Mouse (Mus musculus) intestine, embryonic 14.5 days (tissue): ENCODE data around the gene Spock1. TPM values are rescaled to one million over a fixed set of nuclear protein-coding genes. Genes with fewer than 3 reads are reported as not detected.
A peak's percentile ranks its signal among the peaks of the same experiment; 100 is the strongest.

Source experiments
- ATAC-seq: fragments of 200-750 bp; cut with Nextera tagmentation; replicated peaks from 2 replicates; pipeline ENCODE4 v1.8.0; 2017; ENCODE audit warnings: low read depth, moderate number of reproducible peaks, moderate TSS enrichment, moderate library complexity; ENCODE audit not compliant: low FRiP score, low TSS enrichment
- DNase-seq: peaks from one replicate; pipeline ENCODE4 v3.0.0-alpha.2; 2018; ENCODE audit warnings: low spot score
- H3K27ac ChIP-seq: fragments of 300-500 bp; sonication (generic); 2 replicates; pipeline ENCODE4 v1.5.1; 2014; ENCODE audit warnings: low read depth, mild to moderate bottlenecking, control low read depth
- H3K27me3 ChIP-seq: fragments of 300-500 bp; sonication (generic); replicated peaks from 2 replicates; pipeline ENCODE4 v1.6.1; 2014; ENCODE audit warnings: low read length, control low read depth; ENCODE audit not compliant: control insufficient read depth, insufficient read depth
- H3K36me3 ChIP-seq: fragments of 300-500 bp; sonication (generic); 2 replicates; pipeline ENCODE4 v1.6.1; 2014; ENCODE audit warnings: low read length, control low read depth; ENCODE audit not compliant: control insufficient read depth, insufficient read depth
- H3K4me1 ChIP-seq: fragments of 300-500 bp; sonication (generic); replicated peaks from 2 replicates; pipeline ENCODE4 v1.6.1; 2014; ENCODE audit warnings: low read length, control low read depth, mixed read lengths; ENCODE audit not compliant: control insufficient read depth, insufficient read depth
- H3K4me2 ChIP-seq: fragments of 300-500 bp; sonication (generic); 2 replicates; pipeline ENCODE4 v1.6.1; 2014; ENCODE audit warnings: low read length
- H3K4me3 ChIP-seq: fragments of 300-500 bp; sonication (generic); 2 replicates; pipeline ENCODE4 v1.5.1; 2014; ENCODE audit warnings: low read depth, low read length, control low read depth, mixed read lengths
- H3K9ac ChIP-seq: fragments of 300-500 bp; sonication (generic); 2 replicates; pipeline ENCODE4 v1.6.1; 2014; ENCODE audit warnings: mild to moderate bottlenecking, low read length
- H3K9me3 ChIP-seq: fragments of 300-500 bp; sonication (generic); 2 replicates; pipeline ENCODE4 v1.6.1; 2016; ENCODE audit warnings: low read length, control low read depth; ENCODE audit not compliant: control insufficient read depth
- WGBS: fragments of 180-500 bp; shearing (Covaris S2); extraction: QIAGEN DNeasy Blood & Tissue Kit; methylation state at CpG from one replicate; pipeline ENCODE4 v1.1.7; 2014; 5-methylcytosine and 5-hydroxymethylcytosine counted together
- polyA plus RNA-seq: library from polyadenylated mRNA; unstranded; fragments of >200 nt; fragmentation: Nextera tagmentation; extraction: Ambion mirVana; gene quantifications from 2 replicates; pipeline ENCODE4 v1.2.1, GENCODE M21; 2014

The Spock1 gene
- polyA plus RNA-seq, 1 experiment from 2014 or later, result 5.1 TPM

GRCm38 (mm10) chr13:57878797-57879196 lies 29.3 kb downstream of the Spock1 start:
- no peaks in the 10 kb centered on the region for H3K4me1 ChIP-seq
- H3K9me3 ChIP-seq, result no peaks in the 10 kb centered on the region
- 88% methylated on average over 11 of the region's 11 CpGs for whole genome bisulfite sequencing
- no peak overlapping the region for H3K27ac ChIP-seq
- no peaks in the 10 kb centered on the region for H3K27me3 ChIP-seq
- H3K4me3 ChIP-seq, result no peak overlapping the region
- no peak overlapping the region for H3K9ac ChIP-seq
- DNase-seq (no peak), ATAC-seq (no peak)
- no peak overlapping the region for H3K4me2 ChIP-seq
- no peaks in the 10 kb centered on the region for H3K36me3 ChIP-seq

GRCm38 (mm10) chr13:57877782-57878181 lies 30.4 kb downstream of the Spock1 start:
- Histone ChIP-seq H3K4me1 (no peaks in the 10 kb centered on the region), H3K9me3 (no peaks in the 10 kb centered on the region), H3K27ac (no peak overlapping the region), H3K4me3 (no peak overlapping the region), H3K4me2 (0 out of 2 replicates have a peak overlapping the region, but pooled peaks have one; percentile 20), H3K27me3 (no peaks in the 10 kb centered on the region), H3K9ac (no peak overlapping the region), H3K36me3 (no peaks in the 10 kb centered on the region)
- ATAC-seq (peak; percentile 43; the same call in 1 of the 2 replicates), DNase-seq (no peak)
- 24% methylated on average over 10 of the region's 10 CpGs for whole genome bisulfite sequencing

- H3K9me3 ChIP-seq, result no peaks in the 10 kb centered on the region
- WGBS, result 83% methylated on average over 5 of the region's 5 CpGs
- H3K4me1 ChIP-seq, result no peaks in the 10 kb centered on the region
These were observed 31.2 kb downstream of the Spock1 start for GRCm38 (mm10) chr13:57876966-57877365.

GRCm38 (mm10) chr13:57870058-57870457 lies 38.1 kb downstream of the Spock1 start:
- WGBS, result 83% methylated on average over 4 of the region's 4 CpGs
- no peaks in the 10 kb centered on the region for H3K4me1 ChIP-seq
- H3K4me3 ChIP-seq, result no peak overlapping the region
- ATAC-seq, result no peak
- no peak for DNase-seq
- H3K27me3 ChIP-seq, result no peaks in the 10 kb centered on the region
- H3K4me2 ChIP-seq, result no peak overlapping the region
- H3K27ac ChIP-seq, result no peak overlapping the region
- no peaks in the 10 kb centered on the region for H3K36me3 ChIP-seq
- no peak overlapping the region for H3K9ac ChIP-seq
- no peaks in the 10 kb centered on the region for H3K9me3 ChIP-seq

More at GRCm38 (mm10) chr13:57876966-57877365, 31.2 kb downstream of the Spock1 start:
- ATAC-seq (no peak), DNase-seq (no peak)
- Histone ChIP-seq H3K36me3 (no peaks in the 10 kb centered on the region), H3K4me3 (no peak overlapping the region), H3K9ac (no peak overlapping the region), H3K4me2 (no peak overlapping the region), H3K27ac (no peak overlapping the region), H3K27me3 (no peaks in the 10 kb centered on the region)

- Histone ChIP-seq H3K4me1 (no peaks in the 10 kb centered on the region), H3K4me2 (no peak overlapping the region), H3K4me3 (no peak overlapping the region), H3K36me3 (no peaks in the 10 kb centered on the region), H3K27ac (no peak overlapping the region), H3K9ac (no peak overlapping the region), H3K9me3 (no peaks in the 10 kb centered on the region), H3K27me3 (no peaks in the 10 kb centered on the region)
- peak; percentile 72 for DNase-seq
- no peak for ATAC-seq
- WGBS, result 52% methylated on average over 7 of the region's 7 CpGs
These were observed 40.5 kb downstream of the Spock1 start for GRCm38 (mm10) chr13:57867586-57867985.

- no peaks in the 10 kb centered on the region for H3K27me3 ChIP-seq
- WGBS, result 70% methylated on average over 4 of the region's 4 CpGs
- ATAC-seq (no peak), DNase-seq (no peak)
- no peak overlapping the region for H3K4me3 ChIP-seq
- no peaks in the 10 kb centered on the region for H3K9me3 ChIP-seq
- H3K9ac ChIP-seq, result no peak overlapping the region
- no peaks in the 10 kb centered on the region for H3K4me1 ChIP-seq
- no peak overlapping the region for H3K4me2 ChIP-seq
- no peaks in the 10 kb centered on the region for H3K36me3 ChIP-seq
- H3K27ac ChIP-seq, result no peak overlapping the region
These were observed 43.1 kb downstream of the Spock1 start for GRCm38 (mm10) chr13:57865029-57865428.

GRCm38 (mm10) chr13:57858491-57858890 lies 49.6 kb downstream of the Spock1 start:
- Histone ChIP-seq H3K4me2 (no peak overlapping the region), H3K27me3 (no peaks in the 10 kb centered on the region), H3K4me3 (no peak overlapping the region), H3K36me3 (no peaks in the 10 kb centered on the region), H3K4me1 (no peaks in the 10 kb centered on the region), H3K9ac (no peak overlapping the region), H3K27ac (no peak overlapping the region), H3K9me3 (no peaks in the 10 kb centered on the region)
- no peak for ATAC-seq
- DNase-seq, result no peak
- WGBS, result 67% methylated on average over 9 of the region's 9 CpGs

GRCm38 (mm10) chr13:57857016-57857415 lies 51.1 kb downstream of the Spock1 start:
- Histone ChIP-seq H3K27ac (no peak overlapping the region), H3K9ac (no peak overlapping the region), H3K36me3 (no peaks in the 10 kb centered on the region), H3K4me2 (no peak overlapping the region), H3K4me3 (no peak overlapping the region), H3K4me1 (no peaks in the 10 kb centered on the region), H3K9me3 (no peaks in the 10 kb centered on the region), H3K27me3 (no peaks in the 10 kb centered on the region)
- ATAC-seq (no peak), DNase-seq (no peak)
- WGBS, result 97% methylated on average over 3 of the region's 3 CpGs

- DNase-seq (no peak), ATAC-seq (no peak)
- Histone ChIP-seq H3K9me3 (no peaks in the 10 kb centered on the region), H3K9ac (no peak overlapping the region), H3K27ac (no peak overlapping the region), H3K4me1 (no peaks in the 10 kb centered on the region), H3K4me2 (no peak overlapping the region), H3K27me3 (no peaks in the 10 kb centered on the region), H3K4me3 (no peak overlapping the region), H3K36me3 (no peaks in the 10 kb centered on the region)
- 82% methylated on average over 10 of the region's 10 CpGs for WGBS
These were observed 51.8 kb downstream of the Spock1 start for GRCm38 (mm10) chr13:57856311-57856853.
